Mouse (Mus musculus): Measurements from ENCODE around the gene Atp6v0b. TPM values are rescaled to one million over a fixed set of nuclear protein-coding genes. Genes with fewer than 3 reads are reported as not detected.

Gene Atp6v0b
- polyA plus RNA-seq, 1 experiment, result 526 TPM

- H3K36me3 ChIP-seq (ENCODE audit: control insufficient read depth, insufficient read depth, low read length), result no peaks in the 10 kb centered on the region
- no peak for TF ChIP-seq POLR2A (IDR thresholded peaks at IDR 0.05; ENCODE audit: control insufficient read depth, extremely low read depth, insufficient read depth, low read length, poor library complexity)
- TF ChIP-seq CTCF (IDR thresholded peaks at IDR 0.05; ENCODE audit: borderline replicate concordance, control insufficient read depth, extremely low read depth, insufficient read depth, low read length, poor library complexity), result no peak
- 0 out of 2 replicates have a peak overlapping the region, but pooled peaks have one; percentile 6 for H3K4me3 ChIP-seq (ENCODE audit: control insufficient read depth, insufficient read depth, low read length)
- no peak overlapping the region for H3K27ac ChIP-seq (ENCODE audit: control insufficient read depth, insufficient read depth, low read length)
- H3K27me3 ChIP-seq (ENCODE audit: control insufficient read depth, insufficient read depth, low read length), result peaks cover 12% of the 10 kb centered on the region; the same call in 1 of the 2 replicates
- H3K4me1 ChIP-seq (replicated peaks; ENCODE audit: control insufficient read depth, insufficient read depth, low read length), result peaks cover 3% of the 10 kb centered on the region; the same call in 1 of the 2 replicates
- WGBS, result 5% methylated on average over 71 of the region's 71 CpGs
- no peak for DNase-seq
These were observed 39.7 kb upstream of the Atp6v0b start for GRCm38 (mm10) chr4:117926545-117927482.

GRCm38 (mm10) chr4:117924916-117925315 lies 37.8 kb upstream of the Atp6v0b start:
- Histone ChIP-seq H3K4me1 (replicated peaks; ENCODE audit: control insufficient read depth, insufficient read depth, low read length) (peaks cover 3% of the 10 kb centered on the region; the same call in 1 of the 2 replicates), H3K27me3 (ENCODE audit: control insufficient read depth, insufficient read depth, low read length) (peaks cover 11% of the 10 kb centered on the region; the same call in 1 of the 2 replicates), H3K4me3 (ENCODE audit: control insufficient read depth, insufficient read depth, low read length) (no peak overlapping the region), H3K27ac (ENCODE audit: control insufficient read depth, insufficient read depth, low read length) (no peak overlapping the region), H3K36me3 (ENCODE audit: control insufficient read depth, insufficient read depth, low read length) (no peaks in the 10 kb centered on the region)
- 61% methylated on average over 5 of the region's 6 CpGs for WGBS
- no peak for DNase-seq
- TF ChIP-seq CTCF (IDR thresholded peaks at IDR 0.05; ENCODE audit: borderline replicate concordance, control insufficient read depth, extremely low read depth, insufficient read depth, low read length, poor library complexity) (no peak), POLR2A (IDR thresholded peaks at IDR 0.05; ENCODE audit: control insufficient read depth, extremely low read depth, insufficient read depth, low read length, poor library complexity) (no peak)

- H3K27me3 ChIP-seq (ENCODE audit: control insufficient read depth, insufficient read depth, low read length), result no peaks in the 10 kb centered on the region; the same call in 1 of the 2 replicates
- H3K4me3 ChIP-seq (ENCODE audit: control insufficient read depth, insufficient read depth, low read length), result no peak overlapping the region
- WGBS, result 88% methylated on average over 2 of the region's 2 CpGs
- peaks cover 3% of the 10 kb centered on the region; the same call in 1 of the 2 replicates for H3K4me1 ChIP-seq (replicated peaks; ENCODE audit: control insufficient read depth, insufficient read depth, low read length)
- no peak overlapping the region for H3K27ac ChIP-seq (ENCODE audit: control insufficient read depth, insufficient read depth, low read length)
- DNase-seq, result no peak
- H3K36me3 ChIP-seq (ENCODE audit: control insufficient read depth, insufficient read depth, low read length), result no peaks in the 10 kb centered on the region
- TF ChIP-seq POLR2A (IDR thresholded peaks at IDR 0.05; ENCODE audit: control insufficient read depth, extremely low read depth, insufficient read depth, low read length, poor library complexity) (no peak), CTCF (IDR thresholded peaks at IDR 0.05; ENCODE audit: borderline replicate concordance, control insufficient read depth, extremely low read depth, insufficient read depth, low read length, poor library complexity) (no peak)
These were observed 36.3 kb upstream of the Atp6v0b start for GRCm38 (mm10) chr4:117923450-117923849.

DNA sequence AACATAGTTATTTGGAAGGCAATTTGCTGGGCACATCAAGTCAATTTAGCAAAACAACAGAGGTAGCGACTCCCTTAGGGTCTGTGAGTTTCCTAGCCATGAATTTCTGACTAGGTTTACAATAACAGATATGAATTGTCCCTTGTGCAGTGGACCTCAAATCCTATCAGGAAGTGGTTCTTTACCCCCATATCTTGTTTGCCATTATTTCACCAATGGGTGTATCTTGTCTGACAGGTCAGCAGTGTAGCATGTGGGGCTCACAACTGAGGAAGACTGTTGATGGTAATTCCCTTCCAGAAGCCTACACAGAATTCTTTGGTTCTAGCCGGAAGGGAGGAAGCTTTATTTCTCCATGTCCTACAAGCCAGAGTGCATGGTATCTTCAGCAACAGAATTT lies 34.2 kb upstream of the Atp6v0b start:
- no peak for DNase-seq
- TF ChIP-seq CTCF (IDR thresholded peaks at IDR 0.05; ENCODE audit: borderline replicate concordance, control insufficient read depth, extremely low read depth, insufficient read depth, low read length, poor library complexity) (no peak), POLR2A (IDR thresholded peaks at IDR 0.05; ENCODE audit: control insufficient read depth, extremely low read depth, insufficient read depth, low read length, poor library complexity) (no peak)
- WGBS, result 94% methylated on average over 2 of the region's 2 CpGs
- no peaks in the 10 kb centered on the region for H3K36me3 ChIP-seq (ENCODE audit: control insufficient read depth, insufficient read depth, low read length)
- H3K4me1 ChIP-seq (replicated peaks; ENCODE audit: control insufficient read depth, insufficient read depth, low read length), result no peaks in the 10 kb centered on the region; the same call in 1 of the 2 replicates
- no peak overlapping the region for H3K4me3 ChIP-seq (ENCODE audit: control insufficient read depth, insufficient read depth, low read length)
- H3K27ac ChIP-seq (ENCODE audit: control insufficient read depth, insufficient read depth, low read length), result no peak overlapping the region
- H3K27me3 ChIP-seq (ENCODE audit: control insufficient read depth, insufficient read depth, low read length), result no peaks in the 10 kb centered on the region; the same call in 1 of the 2 replicates

GRCm38 (mm10) chr4:117918762-117919161 lies 31.6 kb upstream of the Atp6v0b start:
- no peak for DNase-seq
- Histone ChIP-seq H3K27ac (ENCODE audit: control insufficient read depth, insufficient read depth, low read length) (no peak overlapping the region), H3K4me1 (replicated peaks; ENCODE audit: control insufficient read depth, insufficient read depth, low read length) (peaks cover 11% of the 10 kb centered on the region), H3K4me3 (ENCODE audit: control insufficient read depth, insufficient read depth, low read length) (no peak overlapping the region), H3K36me3 (ENCODE audit: control insufficient read depth, insufficient read depth, low read length) (no peaks in the 10 kb centered on the region), H3K27me3 (ENCODE audit: control insufficient read depth, insufficient read depth, low read length) (no peaks in the 10 kb centered on the region)
- WGBS, result 35% methylated on average over 5 of the region's 5 CpGs
- TF ChIP-seq CTCF (IDR thresholded peaks at IDR 0.05; ENCODE audit: borderline replicate concordance, control insufficient read depth, extremely low read depth, insufficient read depth, low read length, poor library complexity), result no peak
- TF ChIP-seq POLR2A (IDR thresholded peaks at IDR 0.05; ENCODE audit: control insufficient read depth, extremely low read depth, insufficient read depth, low read length, poor library complexity), result no peak

- H3K27ac ChIP-seq (ENCODE audit: control insufficient read depth, insufficient read depth, low read length), result no peak overlapping the region
- H3K36me3 ChIP-seq (ENCODE audit: control insufficient read depth, insufficient read depth, low read length), result no peaks in the 10 kb centered on the region
- no peak for TF ChIP-seq CTCF (IDR thresholded peaks at IDR 0.05; ENCODE audit: borderline replicate concordance, control insufficient read depth, extremely low read depth, insufficient read depth, low read length, poor library complexity)
- 77% methylated on average over 3 of the region's 3 CpGs for WGBS
- H3K27me3 ChIP-seq (ENCODE audit: control insufficient read depth, insufficient read depth, low read length), result no peaks in the 10 kb centered on the region
- no peak overlapping the region for H3K4me3 ChIP-seq (ENCODE audit: control insufficient read depth, insufficient read depth, low read length)
- DNase-seq, result no peak
- peaks cover 15% of the 10 kb centered on the region for H3K4me1 ChIP-seq (replicated peaks; ENCODE audit: control insufficient read depth, insufficient read depth, low read length)
These were observed 31.1 kb upstream of the Atp6v0b start for GRCm38 (mm10) chr4:117918261-117918660.
